Mouse (Mus musculus): ENCODE data around the gene Lgals2. TPM values are rescaled to one million over a fixed set of nuclear protein-coding genes. Genes with fewer than 3 reads are reported as not detected.

The Lgals2 gene
- 210 and 299 TPM in 2 replicates for polyA plus RNA-seq (2015; fragmentation: Nextera tagmentation; extraction: Ambion mirVana)

- Histone ChIP-seq H3K36me3 (no peaks in the 10 kb centered on the region), H3K27me3 (replicated peaks) (no peaks in the 10 kb centered on the region), H3K4me2 (no peak within 1 kb of the TSS), H3K9me3 (no peaks in the 10 kb centered on the region), H3K27ac (no peak within 1 kb of the TSS), H3K4me3 (replicated peaks) (no peak within 1 kb of the TSS; the same call in 1 of the 2 replicates), H3K4me1 (peaks cover 12% of the 10 kb centered on the region), H3K9ac (no peak within 1 kb of the TSS)
- ATAC-seq (ENCODE audit: insufficient read depth, low FRiP score, low read depth), result no peak
- 64% methylated on average over 8 of the region's 8 CpGs for WGBS
Measured at GRCm38 (mm10) chr15:78855303-78855965, at the start of gene Lgals2. Gene Lgals2 (minus strand): TSS chr15:78855529.

GRCm38 (mm10) chr15:78903243-78903642 lies 47.9 kb upstream of the Lgals2 start:
- Histone ChIP-seq H3K4me3 (replicated peaks) (no peak overlapping the region), H3K36me3 (peaks cover 40% of the 10 kb centered on the region), H3K27me3 (replicated peaks) (no peaks in the 10 kb centered on the region), H3K9ac (no peak overlapping the region), H3K4me2 (no peak overlapping the region), H3K4me1 (peaks cover 32% of the 10 kb centered on the region), H3K27ac (no peak overlapping the region), H3K9me3 (no peaks in the 10 kb centered on the region)
- ATAC-seq (ENCODE audit: insufficient read depth, low FRiP score, low read depth), result 0 out of 2 replicates have a peak, but pooled peaks have one; percentile 3
- 5% methylated on average over 2 of the region's 2 CpGs for WGBS

- Histone ChIP-seq H3K27ac (peak overlapping the region; percentile 84), H3K4me1 (peaks cover 45% of the 10 kb centered on the region), H3K9me3 (no peaks in the 10 kb centered on the region), H3K27me3 (replicated peaks) (no peaks in the 10 kb centered on the region), H3K4me2 (peak overlapping the region; percentile 83), H3K36me3 (peaks cover 25% of the 10 kb centered on the region), H3K4me3 (replicated peaks) (peak overlapping the region; percentile 86), H3K9ac (0 out of 2 replicates have a peak overlapping the region, but pooled peaks have one; percentile 84)
- 38% methylated on average over 8 of the region's 8 CpGs for WGBS
- ATAC-seq (ENCODE audit: insufficient read depth, low FRiP score, low read depth), result no peak
Measured at GRCm38 (mm10) chr15:78901422-78901789, 46.1 kb upstream of the Lgals2 start.

GRCm38 (mm10) chr15:78900585-78901421 lies 45.5 kb upstream of the Lgals2 start:
- WGBS, result 12% methylated on average over 18 of the region's 18 CpGs
- Histone ChIP-seq H3K27me3 (replicated peaks) (no peaks in the 10 kb centered on the region), H3K4me2 (peak overlapping the region; percentile 83), H3K4me3 (replicated peaks) (peak overlapping the region; percentile 86), H3K9ac (peak overlapping the region; percentile 84), H3K4me1 (peaks cover 49% of the 10 kb centered on the region), H3K36me3 (peaks cover 19% of the 10 kb centered on the region), H3K9me3 (no peaks in the 10 kb centered on the region), H3K27ac (peak overlapping the region; percentile 84)
- peak; percentile 19; the same call in 1 of the 2 replicates for ATAC-seq (ENCODE audit: insufficient read depth, low FRiP score, low read depth)

- H3K9ac ChIP-seq, result peak within 1 kb of the TSS; percentile 84
- peak within 1 kb of the TSS; percentile 86 for H3K4me3 ChIP-seq (replicated peaks)
- peak within 1 kb of the TSS; percentile 84 for H3K27ac ChIP-seq
- peak; percentile 52; the same call in 1 of the 2 replicates for ATAC-seq (ENCODE audit: insufficient read depth, low FRiP score, low read depth)
- peaks cover 11% of the 10 kb centered on the region for H3K36me3 ChIP-seq
- peaks cover 50% of the 10 kb centered on the region for H3K4me1 ChIP-seq
- under 1% methylated on average over 47 of the region's 47 CpGs for WGBS
- no peaks in the 10 kb centered on the region for H3K9me3 ChIP-seq
- H3K4me2 ChIP-seq, result peak within 1 kb of the TSS; percentile 83
- no peaks in the 10 kb centered on the region for H3K27me3 ChIP-seq (replicated peaks)
Measured at GRCm38 (mm10) chr15:78899740-78900584, 44.6 kb upstream of the Lgals2 start, which contains the start of gene Sh3bp1. Gene Sh3bp1 (plus strand): TSS chr15:78899768.

GRCm38 (mm10) chr15:78899409-78899739 lies 44.0 kb upstream of the Lgals2 start, which contains the start of gene Gm49510:
Gene Gm49510 (plus strand): TSS chr15:78899667.
- Histone ChIP-seq H3K27ac (peak within 1 kb of the TSS; percentile 84), H3K27me3 (replicated peaks) (no peaks in the 10 kb centered on the region), H3K9me3 (no peaks in the 10 kb centered on the region), H3K36me3 (peaks cover 5% of the 10 kb centered on the region), H3K4me3 (replicated peaks) (peak within 1 kb of the TSS; percentile 86), H3K9ac (peak within 1 kb of the TSS; percentile 84), H3K4me1 (peaks cover 55% of the 10 kb centered on the region), H3K4me2 (peak within 1 kb of the TSS; percentile 83)
- ATAC-seq (ENCODE audit: insufficient read depth, low FRiP score, low read depth), result no peak
- 2% methylated on average over 20 of the region's 20 CpGs for WGBS

GRCm38 (mm10) chr15:78898507-78899001 lies 43.2 kb upstream of the Lgals2 start:
- H3K27ac ChIP-seq, result peak overlapping the region; percentile 73
- H3K36me3 ChIP-seq, result peaks cover 5% of the 10 kb centered on the region; the same call in 1 of the 2 replicates
- no peak for ATAC-seq (ENCODE audit: insufficient read depth, low FRiP score, low read depth)
- WGBS, result 50% methylated on average over 6 of the region's 6 CpGs
- peak overlapping the region; percentile 42; the same call in 1 of the 2 replicates for H3K9ac ChIP-seq
- H3K4me2 ChIP-seq, result peak overlapping the region; percentile 83
- no peaks in the 10 kb centered on the region for H3K27me3 ChIP-seq (replicated peaks)
- H3K4me1 ChIP-seq, result peaks cover 62% of the 10 kb centered on the region
- H3K4me3 ChIP-seq (replicated peaks), result peak overlapping the region; percentile 86
- no peaks in the 10 kb centered on the region for H3K9me3 ChIP-seq

GRCm38 (mm10) chr15:78897488-78897887 lies 42.2 kb upstream of the Lgals2 start:
- 81% methylated on average over 4 of the region's 4 CpGs for WGBS
- ATAC-seq (ENCODE audit: insufficient read depth, low FRiP score, low read depth), result no peak
- Histone ChIP-seq H3K27me3 (replicated peaks) (no peaks in the 10 kb centered on the region), H3K36me3 (peaks cover 13% of the 10 kb centered on the region), H3K9ac (no peak overlapping the region), H3K27ac (peak overlapping the region; percentile 73), H3K9me3 (no peaks in the 10 kb centered on the region), H3K4me2 (no peak overlapping the region), H3K4me3 (replicated peaks) (no peak overlapping the region), H3K4me1 (peaks cover 58% of the 10 kb centered on the region)

GRCm38 (mm10) chr15:78896149-78896548 lies 40.8 kb upstream of the Lgals2 start:
- Histone ChIP-seq H3K27ac (peak overlapping the region; percentile 62; the same call in 1 of the 2 replicates), H3K27me3 (replicated peaks) (no peaks in the 10 kb centered on the region), H3K4me2 (no peak overlapping the region), H3K36me3 (peaks cover 26% of the 10 kb centered on the region), H3K9ac (no peak overlapping the region), H3K9me3 (no peaks in the 10 kb centered on the region), H3K4me3 (replicated peaks) (no peak overlapping the region), H3K4me1 (peaks cover 58% of the 10 kb centered on the region)
- 72% methylated on average over 3 of the region's 3 CpGs for WGBS
- ATAC-seq (ENCODE audit: insufficient read depth, low FRiP score, low read depth), result peak; percentile 8; the same call in 1 of the 2 replicates

GRCm38 (mm10) chr15:78895741-78896140 lies 40.4 kb upstream of the Lgals2 start:
- Histone ChIP-seq H3K4me1 (peaks cover 54% of the 10 kb centered on the region), H3K27ac (peak overlapping the region; percentile 62; the same call in 1 of the 2 replicates), H3K9ac (no peak overlapping the region), H3K4me2 (no peak overlapping the region), H3K36me3 (peaks cover 30% of the 10 kb centered on the region), H3K4me3 (replicated peaks) (no peak overlapping the region), H3K27me3 (replicated peaks) (no peaks in the 10 kb centered on the region), H3K9me3 (no peaks in the 10 kb centered on the region)
- whole genome bisulfite sequencing, result 81% methylated on average over 2 of the region's 2 CpGs
- ATAC-seq (ENCODE audit: insufficient read depth, low FRiP score, low read depth), result no peak

- peaks cover 50% of the 10 kb centered on the region for H3K4me1 ChIP-seq
Measured at GRCm38 (mm10) chr15:78894726-78895125, 39.4 kb upstream of the Lgals2 start.

More at GRCm38 (mm10) chr15:78894726-78895125, 39.4 kb upstream of the Lgals2 start:
- no peak overlapping the region for H3K9ac ChIP-seq
- H3K27me3 ChIP-seq (replicated peaks), result no peaks in the 10 kb centered on the region
- peak overlapping the region; percentile 24; the same call in 1 of the 2 replicates for H3K27ac ChIP-seq
- no peak for ATAC-seq (ENCODE audit: insufficient read depth, low FRiP score, low read depth)
- H3K4me3 ChIP-seq (replicated peaks), result no peak overlapping the region
- 60% methylated on average over 13 of the region's 13 CpGs for WGBS
- peaks cover 35% of the 10 kb centered on the region for H3K36me3 ChIP-seq
- H3K9me3 ChIP-seq, result no peaks in the 10 kb centered on the region
- no peak overlapping the region for H3K4me2 ChIP-seq
